Comparison of ENCODE assay signal across 9 mouse cellular contexts in the genomic region with DNA sequence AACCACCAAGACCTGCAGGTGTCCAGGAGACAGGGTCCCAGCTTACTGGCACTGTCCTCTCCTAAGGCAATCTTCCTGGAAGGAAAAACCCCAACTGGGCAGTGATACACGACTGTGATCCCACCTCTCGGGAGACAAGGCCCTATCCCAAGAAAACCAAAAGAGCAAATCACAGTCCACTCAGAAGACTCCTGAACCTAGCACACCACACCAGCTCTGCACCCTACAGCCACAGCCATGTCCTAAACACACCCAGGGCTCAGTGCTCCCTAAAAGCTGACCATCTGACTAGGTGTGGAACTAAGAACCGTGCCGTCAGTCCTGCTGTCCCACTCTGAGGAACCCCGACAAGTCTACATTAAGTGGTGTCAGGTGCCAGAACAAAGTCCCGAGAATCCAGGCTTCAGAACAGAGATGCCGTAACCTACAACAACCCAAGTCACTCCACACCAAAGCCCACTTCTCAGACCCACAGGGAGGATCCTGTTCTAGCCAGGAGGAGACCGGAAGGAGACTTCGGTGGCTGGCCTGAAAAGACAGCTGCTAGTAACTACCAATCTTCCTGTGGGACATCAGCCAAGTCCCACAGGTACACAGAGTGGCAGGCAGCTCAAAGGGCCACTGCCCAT. TPM values are rescaled to one million over a fixed set of nuclear protein-coding genes. Genes with fewer than 3 reads are reported as not detected.
DNase-seq lines count a peak whose midpoint lies in the region; ATAC-seq and TF ChIP-seq lines count a peak whose summit lies in the region.
"Had no signal": no experiment of that assay in that cellular context is flagged by ENCODE, and none has a peak within 500 bp of the region (broad histone marks: within the 10 kb centered on the region; RNA-seq: fewer than 3 reads in every experiment).

No protein-coding gene starts in this region.

- ATAC-seq in lung, embryonic 14.5 days (ENCODE audit: insufficient read depth) = no peak
- no peak for ATAC-seq in forebrain, embryonic 12.5 days (ENCODE audit: low FRiP score)
- ATAC-seq in intestine, postnatal 0 days = no peak
- no peak for ATAC-seq in neural tube, embryonic 14.5 days (ENCODE audit: low read depth)

- DNase-seq in lung, embryonic 14.5 days = no peak
- DNase-seq in lung, postnatal 14 days = no peak
- no peak for DNase-seq in layer of hippocampus, postnatal 14 days (ENCODE audit: low spot score in 2 of 2)
- no peak for DNase-seq in left cerebral cortex, postnatal 36 days (ENCODE audit: low spot score in 2 of 2)
- no peak for DNase-seq in cerebellum, adult 9-11 months
- DNase-seq: spleen, adult 18-20 months had no signal

- no peak for TF ChIP-seq CTCF in lung, embryonic 14.5 days (IDR thresholded peaks at IDR 0.05; ENCODE audit: low read depth)
- no peak for TF ChIP-seq CTCF in intestine, postnatal 0 days (IDR thresholded peaks at IDR 0.05; ENCODE audit: low read depth)

- WGBS in lung, embryonic 14.5 days = 78% methylated on average over 9 of the region's 9 CpGs
- WGBS in forebrain, embryonic 12.5 days = 92% methylated on average over 9 of the region's 9 CpGs
- 54% methylated on average over 9 of the region's 9 CpGs for WGBS in intestine, postnatal 0 days
- WGBS in neural tube, embryonic 14.5 days = 71% methylated on average over 9 of the region's 9 CpGs

- peak overlapping the region; percentile 99 for H3K4me2 ChIP-seq in lung, embryonic 14.5 days
- peak overlapping the region; percentile 98; the same call in 1 of the 2 replicates for H3K4me2 ChIP-seq in forebrain, embryonic 12.5 days
- H3K4me2 ChIP-seq in intestine, postnatal 0 days (replicated peaks; ENCODE audit: low read depth) = peak overlapping the region; percentile 91
- peak overlapping the region; percentile 78 for H3K4me2 ChIP-seq in neural tube, embryonic 14.5 days (ENCODE audit: low read depth, low read length)

- intact Hi-C loops in left cerebral cortex, postnatal 36 days (cut with DNase I) = no loop called here

- peak overlapping the region; percentile 33; the same call in 1 of the 2 replicates for H3K27ac ChIP-seq in lung, embryonic 14.5 days (ENCODE audit: low read depth)
- no peak overlapping the region for H3K27ac ChIP-seq in forebrain, embryonic 12.5 days
- no peak overlapping the region for H3K27ac ChIP-seq in intestine, postnatal 0 days (ENCODE audit: low read depth, low read length)
- no peak overlapping the region for H3K27ac ChIP-seq in neural tube, embryonic 14.5 days (ENCODE audit: low read depth, low read length)

- H3K36me3 ChIP-seq in lung, embryonic 14.5 days (ENCODE audit: insufficient read depth) = peaks cover 23% of the 10 kb centered on the region; the same call in 1 of the 2 replicates
- H3K36me3 ChIP-seq in forebrain, embryonic 12.5 days (replicated peaks) = no peaks in the 10 kb centered on the region
- peaks cover 3% of the 10 kb centered on the region; the same call in 1 of the 2 replicates for H3K36me3 ChIP-seq in intestine, postnatal 0 days (ENCODE audit: control insufficient read depth, insufficient read depth)
- no peaks in the 10 kb centered on the region for H3K36me3 ChIP-seq in neural tube, embryonic 14.5 days (ENCODE audit: control insufficient read depth, insufficient read depth, low read length)

- peak overlapping the region; percentile 18; the same call in 1 of the 2 replicates for H3K9ac ChIP-seq in lung, embryonic 14.5 days
- H3K9ac ChIP-seq in forebrain, embryonic 12.5 days = no peak overlapping the region
- H3K9ac ChIP-seq in intestine, postnatal 0 days (ENCODE audit: low read depth, low read length) = no peak overlapping the region
- H3K9ac ChIP-seq in neural tube, embryonic 14.5 days (replicated peaks; ENCODE audit: low read depth, low read length) = no peak overlapping the region

- no peaks in the 10 kb centered on the region for H3K27me3 ChIP-seq in lung, embryonic 14.5 days (ENCODE audit: insufficient read depth, low read length)
- no peaks in the 10 kb centered on the region for H3K27me3 ChIP-seq in forebrain, embryonic 12.5 days
- no peaks in the 10 kb centered on the region for H3K27me3 ChIP-seq in intestine, postnatal 0 days (replicated peaks; ENCODE audit: control insufficient read depth, insufficient read depth, low read length)
- no peaks in the 10 kb centered on the region for H3K27me3 ChIP-seq in neural tube, embryonic 14.5 days (ENCODE audit: control insufficient read depth, insufficient read depth, low read length)

- H3K4me3 ChIP-seq in lung, embryonic 14.5 days (ENCODE audit: low read depth, low read length) = peak overlapping the region; percentile 91; the same call in 1 of the 2 replicates
- no peak overlapping the region for H3K4me3 ChIP-seq in forebrain, embryonic 12.5 days (replicated peaks)
- peak overlapping the region; percentile 82; the same call in 1 of the 2 replicates for H3K4me3 ChIP-seq in intestine, postnatal 0 days (ENCODE audit: low read depth, low read length)
- H3K4me3 ChIP-seq in neural tube, embryonic 14.5 days (ENCODE audit: low read depth, low read length) = peak overlapping the region; percentile 83; the same call in 1 of the 2 replicates

- no peaks in the 10 kb centered on the region for H3K9me3 ChIP-seq in lung, embryonic 14.5 days (ENCODE audit: low read depth, low read length)
- H3K9me3 ChIP-seq in forebrain, embryonic 12.5 days = no peaks in the 10 kb centered on the region
- H3K9me3 ChIP-seq in intestine, postnatal 0 days (ENCODE audit: control insufficient read depth) = no peaks in the 10 kb centered on the region
- no peaks in the 10 kb centered on the region for H3K9me3 ChIP-seq in neural tube, embryonic 14.5 days (ENCODE audit: control insufficient read depth, low read length)

- peaks cover 50% of the 10 kb centered on the region for H3K4me1 ChIP-seq in lung, embryonic 14.5 days (ENCODE audit: insufficient read depth)
- peaks cover 83% of the 10 kb centered on the region for H3K4me1 ChIP-seq in forebrain, embryonic 12.5 days
- peaks cover 38% of the 10 kb centered on the region for H3K4me1 ChIP-seq in intestine, postnatal 0 days (replicated peaks; ENCODE audit: control insufficient read depth, insufficient read depth, low read length)
- peaks cover 69% of the 10 kb centered on the region for H3K4me1 ChIP-seq in neural tube, embryonic 14.5 days (ENCODE audit: control insufficient read depth, insufficient read depth, low read length)

RNA-seq across cellular contexts. Expression of a gene that starts 4.2 kb away (rescaled TPM):
- 23.7 and 25.8 TPM in 2 replicates for polyA plus RNA-seq in lung, embryonic 14.5 days (2014; fragmentation: Nextera tagmentation; extraction: Ambion mirVana)
- polyA plus RNA-seq in forebrain, embryonic 12.5 days (2016; fragmentation: Nextera tagmentation; extraction: Ambion mirVana) = 12.3 and 14.2 TPM in 2 replicates
- polyA plus RNA-seq in intestine, postnatal 0 days (2015; fragmentation: Nextera tagmentation; extraction: Ambion mirVana) = 13.3 and 14.0 TPM in 2 replicates
- polyA plus RNA-seq in neural tube, embryonic 14.5 days (2014; fragmentation: Nextera tagmentation; extraction: Ambion mirVana) = 16.8 and 17.7 TPM in 2 replicates
- 100 to 1,000 TPM; 115 to 117 TPM for total RNA-seq in layer of hippocampus, postnatal 14 days (2021)
- total RNA-seq in left cerebral cortex, postnatal 36 days (2021) = 100 to 1,000 TPM; 113 to 119 TPM

RNA-seq across cellular contexts. Expression of a gene that starts 31.4 kb away (rescaled TPM):
- 81.2 and 83.9 TPM in 2 replicates for polyA plus RNA-seq in lung, embryonic 14.5 days (2014; fragmentation: Nextera tagmentation; extraction: Ambion mirVana)
- polyA plus RNA-seq in forebrain, embryonic 12.5 days (2016; fragmentation: Nextera tagmentation; extraction: Ambion mirVana) = 96.4 and 96.9 TPM in 2 replicates
- polyA plus RNA-seq in intestine, postnatal 0 days (2015; fragmentation: Nextera tagmentation; extraction: Ambion mirVana) = 54.6 and 57.8 TPM in 2 replicates
- polyA plus RNA-seq in neural tube, embryonic 14.5 days (2014; fragmentation: Nextera tagmentation; extraction: Ambion mirVana) = 70.8 and 71.5 TPM in 2 replicates
- 10 to 100 TPM; 24.2 to 24.5 TPM for total RNA-seq in layer of hippocampus, postnatal 14 days (2021)
- 10 to 100 TPM; 26.0 to 28.0 TPM for total RNA-seq in left cerebral cortex, postnatal 36 days (2021)
